Mouse (Mus musculus): ENCODE measurements around the gene Hoxa9. TPM values are rescaled to one million over a fixed set of nuclear protein-coding genes. Genes with fewer than 3 reads are reported as not detected.
A peak's percentile ranks its signal among the peaks of the same experiment; 100 is the strongest.

Gene Hoxa9
- polyA plus RNA-seq, 1 experiment from 2014 or later: 57.3 TPM

GRCm38 (mm10) chr6:52239625-52240388 is 8.9 kb upstream of the Hoxa9 start:
- no peaks in the 10 kb centered on the region for H3K36me3 ChIP-seq (ENCODE audit: insufficient read depth, low read length)
- no peaks in the 10 kb centered on the region for H3K27me3 ChIP-seq (ENCODE audit: insufficient read depth, low read length)
- H3K27ac ChIP-seq: peak overlapping the region; percentile 97
- no peak for DNase-seq (ENCODE audit: low spot score)
- under 1% methylated on average over 30 of the region's 30 CpGs for WGBS
- no peak for ATAC-seq (replicated peaks; ENCODE audit: low FRiP score, low read depth)
- H3K4me1 ChIP-seq (replicated peaks; ENCODE audit: insufficient read depth, low read length): peaks cover 13% of the 10 kb centered on the region
- no peaks in the 10 kb centered on the region for H3K9me3 ChIP-seq (replicated peaks; ENCODE audit: low read length)
- H3K9ac ChIP-seq (ENCODE audit: low read depth, low read length): peak overlapping the region; percentile 98
- peak overlapping the region; percentile 92 for H3K4me2 ChIP-seq (ENCODE audit: low read length)
- H3K4me3 ChIP-seq (replicated peaks; ENCODE audit: low read depth, low read length): peak overlapping the region; percentile 85
- TF ChIP-seq CTCF (IDR thresholded peaks at IDR 0.05; ENCODE audit: low read depth): no peak

- Histone ChIP-seq H3K4me3 (replicated peaks; ENCODE audit: low read depth, low read length) (peak overlapping the region; percentile 85), H3K9me3 (replicated peaks; ENCODE audit: low read length) (no peaks in the 10 kb centered on the region), H3K27ac (peak overlapping the region; percentile 97; the same call in 1 of the 2 replicates), H3K4me1 (replicated peaks; ENCODE audit: insufficient read depth, low read length) (peaks cover 13% of the 10 kb centered on the region), H3K36me3 (ENCODE audit: insufficient read depth, low read length) (no peaks in the 10 kb centered on the region), H3K27me3 (ENCODE audit: insufficient read depth, low read length) (no peaks in the 10 kb centered on the region), H3K9ac (ENCODE audit: low read depth, low read length) (peak overlapping the region; percentile 98), H3K4me2 (ENCODE audit: low read length) (peak overlapping the region; percentile 92)
- DNase-seq (ENCODE audit: low spot score) (peak; percentile 70), ATAC-seq (replicated peaks; ENCODE audit: low FRiP score, low read depth) (no peak)
- TF ChIP-seq CTCF (IDR thresholded peaks at IDR 0.05; ENCODE audit: low read depth): no peak
- WGBS: 3% methylated on average over 7 of the region's 7 CpGs
These were observed 8.1 kb upstream of the Hoxa9 start for GRCm38 (mm10) chr6:52238976-52239375.

DNA sequence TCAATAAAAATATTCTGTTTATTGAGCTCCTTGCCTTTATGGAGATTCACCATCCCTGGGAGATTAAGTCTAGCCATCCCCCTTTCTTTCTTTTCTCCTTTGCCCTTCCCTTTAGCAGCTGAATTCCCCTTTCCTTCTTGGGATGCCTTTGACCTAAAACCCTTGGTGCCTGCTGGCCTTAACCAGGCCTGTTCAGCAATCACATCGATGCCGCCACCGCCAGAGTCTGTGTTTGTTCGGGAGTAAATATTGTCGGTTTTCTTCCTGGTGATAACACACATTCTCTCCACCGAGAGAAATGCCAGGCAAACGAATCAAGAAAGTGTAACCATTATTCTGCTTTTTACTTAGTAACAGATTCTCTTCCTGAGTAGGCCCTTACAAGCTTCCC is 7.3 kb upstream of the Hoxa9 start:
- Histone ChIP-seq H3K4me1 (replicated peaks; ENCODE audit: insufficient read depth, low read length) (peaks cover 13% of the 10 kb centered on the region), H3K27ac (peak overlapping the region; percentile 55; the same call in 1 of the 2 replicates), H3K36me3 (ENCODE audit: insufficient read depth, low read length) (no peaks in the 10 kb centered on the region), H3K4me2 (ENCODE audit: low read length) (peak overlapping the region; percentile 92), H3K4me3 (replicated peaks; ENCODE audit: low read depth, low read length) (peak overlapping the region; percentile 85), H3K27me3 (ENCODE audit: insufficient read depth, low read length) (no peaks in the 10 kb centered on the region), H3K9me3 (replicated peaks; ENCODE audit: low read length) (no peaks in the 10 kb centered on the region), H3K9ac (ENCODE audit: low read depth, low read length) (peak overlapping the region; percentile 98)
- ATAC-seq (replicated peaks; ENCODE audit: low FRiP score, low read depth): no peak
- TF ChIP-seq CTCF (IDR thresholded peaks at IDR 0.05; ENCODE audit: low read depth): no peak
- no peak for DNase-seq (ENCODE audit: low spot score)
- 11% methylated on average over 7 of the region's 7 CpGs for WGBS

DNA sequence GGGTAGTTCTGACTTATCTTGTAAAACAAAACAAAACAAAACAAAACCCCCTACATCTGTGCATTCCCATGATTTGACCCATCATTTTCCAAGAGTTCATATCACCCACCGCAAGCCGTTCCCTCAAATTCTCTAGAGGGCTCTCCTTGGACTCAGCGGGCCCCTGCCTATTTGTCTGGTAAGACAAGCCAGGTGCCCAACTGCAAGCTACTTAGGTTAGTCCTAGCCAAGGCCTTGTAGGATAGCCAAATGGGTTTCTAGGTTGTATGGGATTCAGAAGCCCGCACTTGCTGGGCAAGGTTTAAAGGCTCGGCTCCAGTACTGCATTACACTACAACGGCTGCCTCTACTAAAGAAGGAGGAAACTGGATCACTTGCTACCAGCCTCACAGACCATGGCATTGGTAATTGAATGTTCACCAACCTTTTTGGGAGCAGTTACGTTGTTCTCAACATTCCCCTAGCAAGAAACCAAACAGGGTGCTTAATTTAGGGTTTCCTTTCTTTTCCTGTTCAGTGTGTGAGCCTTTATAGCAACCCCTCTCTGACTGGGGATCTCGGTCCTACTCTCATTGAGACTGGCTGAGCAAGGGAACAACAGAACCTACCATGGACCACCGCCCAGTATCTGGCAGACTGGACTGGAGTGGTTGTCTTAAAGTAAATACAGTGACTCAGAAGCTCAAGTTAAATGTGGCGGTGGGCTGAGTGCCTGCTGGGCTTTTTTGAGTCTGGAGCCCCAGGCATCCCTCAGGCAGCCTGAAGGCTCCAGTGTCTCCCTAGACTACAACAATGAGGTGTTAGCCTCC is 6.7 kb upstream of the Hoxa9 start:
- peak; percentile 57 for DNase-seq (ENCODE audit: low spot score)
- H3K36me3 ChIP-seq (ENCODE audit: insufficient read depth, low read length): no peaks in the 10 kb centered on the region
- H3K27ac ChIP-seq: peak overlapping the region; percentile 55
- WGBS: 19% methylated on average over 10 of the region's 10 CpGs
- H3K9ac ChIP-seq (ENCODE audit: low read depth, low read length): peak overlapping the region; percentile 98
- no peaks in the 10 kb centered on the region for H3K9me3 ChIP-seq (replicated peaks; ENCODE audit: low read length)
- peak overlapping the region; percentile 92 for H3K4me2 ChIP-seq (ENCODE audit: low read length)
- H3K27me3 ChIP-seq (ENCODE audit: insufficient read depth, low read length): no peaks in the 10 kb centered on the region
- ATAC-seq (replicated peaks; ENCODE audit: low FRiP score, low read depth): no peak
- H3K4me1 ChIP-seq (replicated peaks; ENCODE audit: insufficient read depth, low read length): peaks cover 13% of the 10 kb centered on the region
- H3K4me3 ChIP-seq (replicated peaks; ENCODE audit: low read depth, low read length): peak overlapping the region; percentile 85
- TF ChIP-seq CTCF (IDR thresholded peaks at IDR 0.05; ENCODE audit: low read depth): no peak

GRCm38 (mm10) chr6:52236806-52237205 is 5.9 kb upstream of the Hoxa9 start:
- Histone ChIP-seq H3K9me3 (replicated peaks; ENCODE audit: low read length) (no peaks in the 10 kb centered on the region), H3K4me1 (replicated peaks; ENCODE audit: insufficient read depth, low read length) (peaks cover 13% of the 10 kb centered on the region), H3K36me3 (ENCODE audit: insufficient read depth, low read length) (no peaks in the 10 kb centered on the region), H3K4me2 (ENCODE audit: low read length) (peak overlapping the region; percentile 92), H3K4me3 (replicated peaks; ENCODE audit: low read depth, low read length) (peak overlapping the region; percentile 85), H3K27me3 (ENCODE audit: insufficient read depth, low read length) (no peaks in the 10 kb centered on the region), H3K9ac (ENCODE audit: low read depth, low read length) (peak overlapping the region; percentile 98), H3K27ac (peak overlapping the region; percentile 55; the same call in 1 of the 2 replicates)
- ATAC-seq (replicated peaks; ENCODE audit: low FRiP score, low read depth) (no peak), DNase-seq (ENCODE audit: low spot score) (no peak)
- no peak for TF ChIP-seq CTCF (IDR thresholded peaks at IDR 0.05; ENCODE audit: low read depth)
- 27% methylated on average over 3 of the region's 3 CpGs for WGBS

GRCm38 (mm10) chr6:52235866-52236265 is 5.0 kb upstream of the Hoxa9 start:
- H3K9ac ChIP-seq (ENCODE audit: low read depth, low read length): peak overlapping the region; percentile 98; the same call in 1 of the 2 replicates
- peaks cover 5% of the 10 kb centered on the region for H3K4me1 ChIP-seq (replicated peaks; ENCODE audit: insufficient read depth, low read length)
- H3K9me3 ChIP-seq (replicated peaks; ENCODE audit: low read length): no peaks in the 10 kb centered on the region
- 30% methylated on average over 6 of the region's 6 CpGs for WGBS
- H3K4me3 ChIP-seq (replicated peaks; ENCODE audit: low read depth, low read length): peak overlapping the region; percentile 85
- peak overlapping the region; percentile 92 for H3K4me2 ChIP-seq (ENCODE audit: low read length)
- no peaks in the 10 kb centered on the region for H3K27me3 ChIP-seq (ENCODE audit: insufficient read depth, low read length)
- ATAC-seq (replicated peaks; ENCODE audit: low FRiP score, low read depth) (no peak), DNase-seq (ENCODE audit: low spot score) (no peak)
- no peaks in the 10 kb centered on the region for H3K36me3 ChIP-seq (ENCODE audit: insufficient read depth, low read length)
- H3K27ac ChIP-seq: peak overlapping the region; percentile 97
- no peak for TF ChIP-seq CTCF (IDR thresholded peaks at IDR 0.05; ENCODE audit: low read depth)
